Mouse (Mus musculus) forebrain, embryonic 12.5 days (tissue): Measurements from ENCODE around the gene Smg1. TPM values are rescaled to one million over a fixed set of nuclear protein-coding genes. Genes with fewer than 3 reads are reported as not detected.

Experiments
- polyA plus RNA-seq: library from polyadenylated mRNA; unstranded; fragments of >200 nt; fragmentation: Nextera tagmentation; extraction: Ambion mirVana; gene quantifications from 2 replicates; pipeline ENCODE4 v1.2.1, GENCODE M21; 2016

Gene Smg1
- polyA plus RNA-seq, 1 experiment from 2014 or later: 24.2 TPM

Other genes starting within 250 kb of the Smg1 start
- 576 and 579 TPM in 2 replicates for gene Rps15a, start 127.5 kb downstream of the Smg1 start, polyA plus RNA-seq
- gene Arl6ip1, start 114.0 kb downstream of the Smg1 start, polyA plus RNA-seq: 624 and 683 TPM in 2 replicates
- 3.4 and 4.0 TPM in 2 replicates for gene Syt17, start 204.6 kb upstream of the Smg1 start, polyA plus RNA-seq
- gene Itpripl2, start 248.3 kb upstream of the Smg1 start, polyA plus RNA-seq: 1.0 and 1.3 TPM in 2 replicates